Mouse (Mus musculus): ENCODE measurements around the gene Scarb1. TPM values are rescaled to one million over a fixed set of nuclear protein-coding genes. Genes with fewer than 3 reads are reported as not detected.

Gene Scarb1
- polyA plus RNA-seq, 1 experiment = 188 TPM

- peak overlapping the region; percentile 95 for H3K4me3 ChIP-seq (ENCODE audit: control insufficient read depth, low read depth, low read length)
- H3K36me3 ChIP-seq (ENCODE audit: control insufficient read depth, insufficient read depth, low read length) = no peaks in the 10 kb centered on the region
- peaks cover 29% of the 10 kb centered on the region for H3K4me1 ChIP-seq (ENCODE audit: control insufficient read depth, insufficient read depth, low read length)
- peak overlapping the region; percentile 41 for H3K27ac ChIP-seq (ENCODE audit: control insufficient read depth, insufficient read depth, low read depth, low read length)
- H3K27me3 ChIP-seq (ENCODE audit: control insufficient read depth, insufficient read depth, low read length) = no peaks in the 10 kb centered on the region
- TF ChIP-seq CTCF (IDR thresholded peaks at IDR 0.05; ENCODE audit: control insufficient read depth, insufficient read depth, insufficient replicate concordance, low read depth, low read length) (no peak), POLR2A (IDR thresholded peaks at IDR 0.05; ENCODE audit: control insufficient read depth, low read depth, low read length) (no peak)
Measured at GRCm38 (mm10) chr5:125339851-125340531, 903 bp downstream of the Scarb1 start.

- peak overlapping the region; percentile 95 for H3K4me3 ChIP-seq (ENCODE audit: control insufficient read depth, low read depth, low read length)
- no peaks in the 10 kb centered on the region for H3K36me3 ChIP-seq (ENCODE audit: control insufficient read depth, insufficient read depth, low read length)
- TF ChIP-seq CTCF (IDR thresholded peaks at IDR 0.05; ENCODE audit: control insufficient read depth, insufficient read depth, insufficient replicate concordance, low read depth, low read length) = no peak
- no peak for TF ChIP-seq POLR2A (IDR thresholded peaks at IDR 0.05; ENCODE audit: control insufficient read depth, low read depth, low read length)
- H3K27me3 ChIP-seq (ENCODE audit: control insufficient read depth, insufficient read depth, low read length) = no peaks in the 10 kb centered on the region
- H3K4me1 ChIP-seq (ENCODE audit: control insufficient read depth, insufficient read depth, low read length) = peaks cover 29% of the 10 kb centered on the region
- H3K27ac ChIP-seq (ENCODE audit: control insufficient read depth, insufficient read depth, low read depth, low read length) = peak overlapping the region; percentile 41; the same call in 1 of the 2 replicates
Measured at GRCm38 (mm10) chr5:125339108-125339751, 1.7 kb downstream of the Scarb1 start.

- H3K36me3 ChIP-seq (ENCODE audit: control insufficient read depth, insufficient read depth, low read length) = no peaks in the 10 kb centered on the region
- H3K27ac ChIP-seq (ENCODE audit: control insufficient read depth, insufficient read depth, low read depth, low read length) = no peak overlapping the region
- TF ChIP-seq POLR2A (IDR thresholded peaks at IDR 0.05; ENCODE audit: control insufficient read depth, low read depth, low read length) (no peak), CTCF (IDR thresholded peaks at IDR 0.05; ENCODE audit: control insufficient read depth, insufficient read depth, insufficient replicate concordance, low read depth, low read length) (no peak)
- H3K4me1 ChIP-seq (ENCODE audit: control insufficient read depth, insufficient read depth, low read length) = peaks cover 30% of the 10 kb centered on the region
- H3K4me3 ChIP-seq (ENCODE audit: control insufficient read depth, low read depth, low read length) = no peak overlapping the region
- H3K27me3 ChIP-seq (ENCODE audit: control insufficient read depth, insufficient read depth, low read length) = no peaks in the 10 kb centered on the region
Measured at GRCm38 (mm10) chr5:125337526-125337925, 3.4 kb downstream of the Scarb1 start.

GRCm38 (mm10) chr5:125337012-125337411, 3.9 kb downstream of the Scarb1 start:
- TF ChIP-seq POLR2A (IDR thresholded peaks at IDR 0.05; ENCODE audit: control insufficient read depth, low read depth, low read length) = no peak
- TF ChIP-seq CTCF (IDR thresholded peaks at IDR 0.05; ENCODE audit: control insufficient read depth, insufficient read depth, insufficient replicate concordance, low read depth, low read length) = no peak
- H3K27ac ChIP-seq (ENCODE audit: control insufficient read depth, insufficient read depth, low read depth, low read length) = no peak overlapping the region
- peaks cover 30% of the 10 kb centered on the region for H3K4me1 ChIP-seq (ENCODE audit: control insufficient read depth, insufficient read depth, low read length)

GRCm38 (mm10) chr5:125333009-125333408, 7.9 kb downstream of the Scarb1 start:
- H3K4me3 ChIP-seq (ENCODE audit: control insufficient read depth, low read depth, low read length) = no peak overlapping the region
- H3K27me3 ChIP-seq (ENCODE audit: control insufficient read depth, insufficient read depth, low read length) = no peaks in the 10 kb centered on the region
- H3K36me3 ChIP-seq (ENCODE audit: control insufficient read depth, insufficient read depth, low read length) = no peaks in the 10 kb centered on the region
- H3K4me1 ChIP-seq (ENCODE audit: control insufficient read depth, insufficient read depth, low read length) = peaks cover 12% of the 10 kb centered on the region
- no peak for TF ChIP-seq POLR2A (IDR thresholded peaks at IDR 0.05; ENCODE audit: control insufficient read depth, low read depth, low read length)
- TF ChIP-seq CTCF (IDR thresholded peaks at IDR 0.05; ENCODE audit: control insufficient read depth, insufficient read depth, insufficient replicate concordance, low read depth, low read length) = no peak
- H3K27ac ChIP-seq (ENCODE audit: control insufficient read depth, insufficient read depth, low read depth, low read length) = no peak overlapping the region

More at GRCm38 (mm10) chr5:125337012-125337411, 3.9 kb downstream of the Scarb1 start:
- Histone ChIP-seq H3K27me3 (ENCODE audit: control insufficient read depth, insufficient read depth, low read length) (no peaks in the 10 kb centered on the region), H3K36me3 (ENCODE audit: control insufficient read depth, insufficient read depth, low read length) (no peaks in the 10 kb centered on the region), H3K4me3 (ENCODE audit: control insufficient read depth, low read depth, low read length) (no peak overlapping the region)

GRCm38 (mm10) chr5:125332333-125332732, 8.6 kb downstream of the Scarb1 start:
- Histone ChIP-seq H3K36me3 (ENCODE audit: control insufficient read depth, insufficient read depth, low read length) (no peaks in the 10 kb centered on the region), H3K27ac (ENCODE audit: control insufficient read depth, insufficient read depth, low read depth, low read length) (no peak overlapping the region; the same call in 1 of the 2 replicates), H3K4me1 (ENCODE audit: control insufficient read depth, insufficient read depth, low read length) (peaks cover 14% of the 10 kb centered on the region), H3K4me3 (ENCODE audit: control insufficient read depth, low read depth, low read length) (no peak overlapping the region), H3K27me3 (ENCODE audit: control insufficient read depth, insufficient read depth, low read length) (no peaks in the 10 kb centered on the region)
- TF ChIP-seq POLR2A (IDR thresholded peaks at IDR 0.05; ENCODE audit: control insufficient read depth, low read depth, low read length) (no peak), CTCF (IDR thresholded peaks at IDR 0.05; ENCODE audit: control insufficient read depth, insufficient read depth, insufficient replicate concordance, low read depth, low read length) (no peak)

GRCm38 (mm10) chr5:125331811-125332210, 9.1 kb downstream of the Scarb1 start:
- no peak for TF ChIP-seq CTCF (IDR thresholded peaks at IDR 0.05; ENCODE audit: control insufficient read depth, insufficient read depth, insufficient replicate concordance, low read depth, low read length)
- no peaks in the 10 kb centered on the region for H3K36me3 ChIP-seq (ENCODE audit: control insufficient read depth, insufficient read depth, low read length)
- H3K4me1 ChIP-seq (ENCODE audit: control insufficient read depth, insufficient read depth, low read length) = peaks cover 14% of the 10 kb centered on the region
- H3K27ac ChIP-seq (ENCODE audit: control insufficient read depth, insufficient read depth, low read depth, low read length) = no peak overlapping the region
- no peak overlapping the region for H3K4me3 ChIP-seq (ENCODE audit: control insufficient read depth, low read depth, low read length)
- H3K27me3 ChIP-seq (ENCODE audit: control insufficient read depth, insufficient read depth, low read length) = no peaks in the 10 kb centered on the region
